Mouse (Mus musculus) G1E (cell line): Measurements from ENCODE around the gene 4933405L10Rik. TPM values are rescaled to one million over a fixed set of nuclear protein-coding genes. Genes with fewer than 3 reads are reported as not detected.

Source experiments
- ATAC-seq: 2 replicates; pipeline ENCODE4 v1.8.0; 2016; ENCODE audit warnings: mild to moderate bottlenecking; ENCODE audit not compliant: insufficient number of reproducible peaks, poor library complexity, low FRiP score, severe bottlenecking; ENCODE audit errors: extremely low read depth
- DNase-seq: peaks from one replicate; pipeline ENCODE4 v3.0.0; 2012; ENCODE audit warnings: low spot score
- H3K27me3 ChIP-seq: 2 replicates; pipeline ENCODE4 v1.6.1; 2012; ENCODE audit warnings: mild to moderate bottlenecking, low read length, inconsistent platforms; ENCODE audit not compliant: insufficient read depth
- H3K36me3 ChIP-seq: replicated peaks from 2 replicates; pipeline ENCODE3; 2012; ENCODE audit warnings: mild to moderate bottlenecking, inconsistent platforms
- H3K4me1 ChIP-seq: 2 replicates; pipeline ENCODE4 v1.6.1; 2012; ENCODE audit warnings: low read depth, low read length, inconsistent platforms, mixed read lengths; ENCODE audit not compliant: insufficient read depth
- H3K4me3 ChIP-seq: 2 replicates; pipeline ENCODE4 v1.5.1; 2012; ENCODE audit warnings: low read depth, mild to moderate bottlenecking, inconsistent platforms, low read length, moderate library complexity, mixed read lengths
- H3K9me3 ChIP-seq: replicated peaks from 2 replicates; pipeline ENCODE4 v1.6.1; 2012; ENCODE audit warnings: inconsistent platforms
- CTCF ChIP-seq: IDR thresholded peaks from 2 replicates; pipeline ENCODE4 v1.5.1; 2012; ENCODE audit warnings: low read depth, low read length, inconsistent platforms, mixed read lengths
- GATA1 ChIP-seq: IDR thresholded peaks from 2 replicates; pipeline ENCODE4 v1.6.1; 2012; ENCODE audit warnings: borderline replicate concordance, low read length, inconsistent platforms, mixed read lengths
- GATA2 ChIP-seq: IDR thresholded peaks from 2 replicates; pipeline ENCODE4 v1.6.1; 2012; ENCODE audit warnings: low read depth, low read length, inconsistent platforms, borderline replicate concordance
- POLR2AphosphoS5 ChIP-seq: IDR thresholded peaks from 2 replicates; pipeline ENCODE4 v1.6.1; 2012; ENCODE audit warnings: low read depth, low read length, inconsistent platforms; ENCODE audit not compliant: insufficient replicate concordance
- TAL1 ChIP-seq: conservative IDR thresholded peaks from 2 replicates; pipeline ENCODE4 v1.6.1; 2012; ENCODE audit warnings: low read depth, low read length, inconsistent platforms, mixed read lengths
- polyA plus RNA-seq: library from polyadenylated mRNA; stranded (reverse); fragments of >175 nt; gene quantifications from 2 replicates; pipeline ENCODE4 v1.2.3, GENCODE M21; 2012
- total RNA-seq, 2 experiments: library from RNA; stranded (forward) in 1 of 2; stranded (reverse) in 1 of 2; fragments of 200-1000 nt in 1 of 2; fragments of >200 nt in 1 of 2; fragmentation: Nextera tagmentation in 1 of 2; gene quantifications; 2 replicates each; pipeline ENCODE4 v1.2.3; 2014 to 2017

The 4933405L10Rik gene
- total and polyA plus RNA-seq, 3 experiments = 0.05 TPM; not detected in 2

- peaks cover 15% of the 10 kb centered on the region for H3K4me1 ChIP-seq
- H3K36me3 ChIP-seq = peaks cover 9% of the 10 kb centered on the region
- no peaks in the 10 kb centered on the region for H3K9me3 ChIP-seq
- no peak for ATAC-seq
- no peak overlapping the region for H3K4me3 ChIP-seq
- H3K27me3 ChIP-seq = no peaks in the 10 kb centered on the region
- TF ChIP-seq TAL1 (no peak), POLR2AphosphoS5 (no peak), CTCF (no peak), GATA1 (no peak)
- DNase-seq = no peak
These were observed 9.0 kb downstream of the 4933405L10Rik start for GRCm38 (mm10) chr8:105716302-105716945.

- TF ChIP-seq GATA2 = no peak
- TF ChIP-seq TAL1 = no peak
- no peak for TF ChIP-seq POLR2AphosphoS5
- no peak for TF ChIP-seq GATA1
- no peak for TF ChIP-seq CTCF
- H3K4me3 ChIP-seq = no peak overlapping the region
- DNase-seq = no peak
- H3K27me3 ChIP-seq = no peaks in the 10 kb centered on the region
- no peak for ATAC-seq
- H3K4me1 ChIP-seq = peaks cover 6% of the 10 kb centered on the region; the same call in 1 of the 2 replicates
- no peaks in the 10 kb centered on the region for H3K9me3 ChIP-seq
- H3K36me3 ChIP-seq = peaks cover 19% of the 10 kb centered on the region
These were observed 12.2 kb downstream of the 4933405L10Rik start for GRCm38 (mm10) chr8:105719637-105720036.

GRCm38 (mm10) chr8:105722861-105723260, 15.4 kb downstream of the 4933405L10Rik start:
- Histone ChIP-seq H3K27me3 (no peaks in the 10 kb centered on the region), H3K4me3 (no peak overlapping the region), H3K36me3 (peaks cover 23% of the 10 kb centered on the region), H3K9me3 (no peaks in the 10 kb centered on the region), H3K4me1 (peaks cover 3% of the 10 kb centered on the region; the same call in 1 of the 2 replicates)
- ATAC-seq = no peak
- no peak for DNase-seq
- TF ChIP-seq TAL1 (no peak), POLR2AphosphoS5 (no peak), GATA1 (no peak), CTCF (no peak), GATA2 (no peak)

- H3K9me3 ChIP-seq = no peaks in the 10 kb centered on the region
- H3K27me3 ChIP-seq = no peaks in the 10 kb centered on the region
- no peak overlapping the region for H3K4me3 ChIP-seq
- ATAC-seq = no peak
- H3K36me3 ChIP-seq = peaks cover 26% of the 10 kb centered on the region
- no peak for TF ChIP-seq TAL1
- TF ChIP-seq CTCF = no peak
- no peak for TF ChIP-seq POLR2AphosphoS5
- no peak for TF ChIP-seq GATA2
- TF ChIP-seq GATA1 = no peak
- H3K4me1 ChIP-seq = no peaks in the 10 kb centered on the region
- no peak for DNase-seq
These were observed 18.3 kb downstream of the 4933405L10Rik start for GRCm38 (mm10) chr8:105725726-105726125.

GRCm38 (mm10) chr8:105727397-105728124, 20.1 kb downstream of the 4933405L10Rik start:
- ATAC-seq = no peak
- TF ChIP-seq CTCF (no peak), POLR2AphosphoS5 (no peak), GATA2 (no peak), GATA1 (no peak), TAL1 (no peak)
- H3K27me3 ChIP-seq = no peaks in the 10 kb centered on the region
- no peak for DNase-seq
- peaks cover 26% of the 10 kb centered on the region for H3K36me3 ChIP-seq
- no peak overlapping the region for H3K4me3 ChIP-seq
- H3K9me3 ChIP-seq = no peaks in the 10 kb centered on the region
- peaks cover 11% of the 10 kb centered on the region for H3K4me1 ChIP-seq

- no peaks in the 10 kb centered on the region for H3K9me3 ChIP-seq
- no peak overlapping the region for H3K4me3 ChIP-seq
- peak; percentile 17 for DNase-seq
- H3K4me1 ChIP-seq = peaks cover 11% of the 10 kb centered on the region
- H3K36me3 ChIP-seq = peaks cover 10% of the 10 kb centered on the region
- ATAC-seq = no peak
- 0 out of 2 replicates have a peak, but pooled peaks cover 7% of the 10 kb centered on the region for H3K27me3 ChIP-seq
- no peak for TF ChIP-seq GATA2
- TF ChIP-seq CTCF = no peak
- TF ChIP-seq POLR2AphosphoS5 = no peak
- TF ChIP-seq GATA1 = no peak
- 0 out of 2 replicates have a peak, but pooled peaks have one; percentile 16 for TF ChIP-seq TAL1
These were observed 24.7 kb downstream of the 4933405L10Rik start for GRCm38 (mm10) chr8:105732186-105732585.
